Comparison of ENCODE assay signal across 24 mouse cellular contexts in the genomic region with DNA sequence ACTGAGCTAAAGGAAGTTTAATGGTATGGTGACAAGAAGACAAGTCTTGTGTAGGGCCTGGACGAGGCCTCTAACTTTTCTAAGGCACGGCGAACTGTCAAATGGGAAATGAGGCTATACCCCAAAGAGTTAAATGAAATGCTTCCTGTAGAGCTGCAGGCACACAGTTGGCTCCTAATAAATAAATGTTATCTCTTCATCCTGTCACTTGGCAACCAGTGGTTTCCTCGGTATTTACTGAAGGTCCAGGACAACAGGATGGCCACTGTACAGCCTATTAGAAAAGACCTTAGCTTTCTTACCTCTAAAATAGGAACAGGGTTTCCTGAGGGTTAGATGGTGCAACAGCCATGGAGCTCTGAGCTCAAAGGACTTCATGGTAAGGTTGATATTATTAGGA. TPM values are rescaled to one million over a fixed set of nuclear protein-coding genes. Genes with fewer than 3 reads are reported as not detected.
A peak's percentile ranks its signal among the peaks of the same experiment; 100 is the strongest.
DNase-seq lines count a peak whose midpoint lies in the region; ATAC-seq and TF ChIP-seq lines count a peak whose summit lies in the region.
"Had no signal": no experiment of that assay in that cellular context is flagged by ENCODE, and none has a peak within 500 bp of the region (broad histone marks: within the 10 kb centered on the region; RNA-seq: fewer than 3 reads in every experiment).

No protein-coding gene starts in this region.

- no peak for TF ChIP-seq CTCF in kidney, postnatal 0 days (IDR thresholded peaks at IDR 0.05; ENCODE audit: low read depth)
- no peak for TF ChIP-seq CTCF in lung, postnatal 0 days (IDR thresholded peaks at IDR 0.05)
- TF ChIP-seq CTCF in lung, adult 2 months (IDR thresholded peaks at IDR 0.05; ENCODE audit: insufficient read depth, low read length), result no peak

- no peaks in the 10 kb centered on the region for H3K27me3 ChIP-seq in forebrain, embryonic 11.5 days (ENCODE audit: control insufficient read depth, insufficient read depth, low read length)
- no peaks in the 10 kb centered on the region for H3K27me3 ChIP-seq in forebrain, embryonic 16.5 days (replicated peaks; ENCODE audit: control insufficient read depth, insufficient read depth, low read length)
- H3K27me3 ChIP-seq in kidney, postnatal 0 days (ENCODE audit: insufficient read depth, low read length), result no peaks in the 10 kb centered on the region
- no peaks in the 10 kb centered on the region for H3K27me3 ChIP-seq in lung, postnatal 0 days (replicated peaks; ENCODE audit: insufficient read depth, low read length)
- H3K27me3 ChIP-seq: embryonic facial prominence, embryonic 15.5 days; forebrain, embryonic 15.5 days; lung, embryonic 15.5 days; Patski had no signal

- no peaks in the 10 kb centered on the region for H3K9me3 ChIP-seq in forebrain, embryonic 11.5 days (ENCODE audit: control insufficient read depth, low read length)
- no peaks in the 10 kb centered on the region for H3K9me3 ChIP-seq in forebrain, embryonic 16.5 days (ENCODE audit: control insufficient read depth, low read length)
- no peaks in the 10 kb centered on the region for H3K9me3 ChIP-seq in kidney, postnatal 0 days (replicated peaks; ENCODE audit: low read length)
- H3K9me3 ChIP-seq in lung, postnatal 0 days (ENCODE audit: low read length), result no peaks in the 10 kb centered on the region
- H3K9me3 ChIP-seq: embryonic facial prominence, embryonic 15.5 days; forebrain, embryonic 15.5 days; lung, embryonic 15.5 days had no signal

- H3K36me3 ChIP-seq in forebrain, embryonic 11.5 days (ENCODE audit: control insufficient read depth, insufficient read depth, low read length), result no peaks in the 10 kb centered on the region
- H3K36me3 ChIP-seq in forebrain, embryonic 16.5 days (ENCODE audit: control insufficient read depth, insufficient read depth), result no peaks in the 10 kb centered on the region
- no peaks in the 10 kb centered on the region for H3K36me3 ChIP-seq in kidney, postnatal 0 days (ENCODE audit: insufficient read depth, low read length)
- H3K36me3 ChIP-seq in lung, postnatal 0 days (ENCODE audit: insufficient read depth, low read length), result no peaks in the 10 kb centered on the region
- H3K36me3 ChIP-seq: embryonic facial prominence, embryonic 15.5 days; forebrain, embryonic 15.5 days; lung, embryonic 15.5 days had no signal

- H3K4me1 ChIP-seq in forebrain, embryonic 11.5 days (replicated peaks; ENCODE audit: control insufficient read depth, insufficient read depth, low read length), result peaks cover 1% of the 10 kb centered on the region
- H3K4me1 ChIP-seq in forebrain, embryonic 16.5 days (replicated peaks; ENCODE audit: control insufficient read depth, insufficient read depth, low read length), result peaks cover 5% of the 10 kb centered on the region
- peaks cover 58% of the 10 kb centered on the region for H3K4me1 ChIP-seq in kidney, postnatal 0 days (replicated peaks; ENCODE audit: insufficient read depth, low read length)
- peaks cover 52% of the 10 kb centered on the region; the same call in 1 of the 2 replicates for H3K4me1 ChIP-seq in lung, postnatal 0 days (ENCODE audit: insufficient read depth, low read depth, low read length)
- peaks cover 37% of the 10 kb centered on the region for H3K4me1 ChIP-seq in lung, adult 2 months (ENCODE audit: control insufficient read depth, insufficient read depth, low read length)

- 83% methylated on average over 4 of the region's 4 CpGs for WGBS in forebrain, embryonic 11.5 days
- 83% methylated on average over 4 of the region's 4 CpGs for WGBS in forebrain, embryonic 16.5 days
- WGBS in kidney, postnatal 0 days, result 55% methylated on average over 4 of the region's 4 CpGs
- 46% methylated on average over 4 of the region's 4 CpGs for WGBS in lung, postnatal 0 days
- WGBS in lung, adult 2 months, result 45% methylated on average over 4 of the region's 4 CpGs

- H3K4me3 ChIP-seq in forebrain, embryonic 11.5 days (ENCODE audit: low read depth, low read length), result no peak overlapping the region
- H3K4me3 ChIP-seq in forebrain, embryonic 16.5 days (replicated peaks; ENCODE audit: low read length), result no peak overlapping the region
- no peak overlapping the region for H3K4me3 ChIP-seq in kidney, postnatal 0 days (replicated peaks; ENCODE audit: low read depth, low read length)
- H3K4me3 ChIP-seq in lung, postnatal 0 days (ENCODE audit: low read depth, low read length), result no peak overlapping the region
- no peak overlapping the region for H3K4me3 ChIP-seq in lung, adult 2 months (replicated peaks; ENCODE audit: extremely low read depth, low read depth, low read length)
- H3K4me3 ChIP-seq: embryonic facial prominence, embryonic 15.5 days; forebrain, embryonic 15.5 days; lung, embryonic 15.5 days; myocyte had no signal

- peak; percentile 16 for DNase-seq in forebrain, embryonic 11.5 days (ENCODE audit: low spot score)
- DNase-seq in kidney, postnatal 0 days (ENCODE audit: low spot score), result peak; percentile 65
- no peak for DNase-seq in kidney, adult 18-20 months
- DNase-seq in lung, postnatal 0 days (ENCODE audit: low spot score), result peak; percentile 66
- DNase-seq in lung, adult 2 months, result no peak
- peak; percentile 62 for DNase-seq in lung, postnatal 36 days
- DNase-seq: adrenal gland, postnatal 25 days; cerebellum, adult 11 months; cerebellum, adult 9-11 months; gastrocnemius, postnatal 25 days; heart, postnatal 36 days; kidney, adult 8-10 months; right cerebral cortex, postnatal 4 days; thymus, postnatal 14 days had no signal

- TF ChIP-seq EP300 in lung, postnatal 0 days (IDR thresholded peaks at IDR 0.05), result peak; percentile 60; the same call in 1 of the 2 replicates

- no peak overlapping the region for H3K9ac ChIP-seq in forebrain, embryonic 11.5 days (ENCODE audit: low read length)
- no peak overlapping the region for H3K9ac ChIP-seq in forebrain, embryonic 16.5 days (replicated peaks; ENCODE audit: low read depth, low read length)
- no peak overlapping the region for H3K9ac ChIP-seq in kidney, postnatal 0 days (ENCODE audit: low read depth, low read length)
- H3K9ac ChIP-seq in lung, postnatal 0 days (replicated peaks; ENCODE audit: low read depth), result no peak overlapping the region
- H3K9ac ChIP-seq: embryonic facial prominence, embryonic 15.5 days; forebrain, embryonic 15.5 days; hindbrain, embryonic 14.5 days; lung, embryonic 15.5 days had no signal

- no peak overlapping the region for H3K4me2 ChIP-seq in forebrain, embryonic 11.5 days (ENCODE audit: low read depth, low read length, severe bottlenecking)
- H3K4me2 ChIP-seq in forebrain, embryonic 16.5 days (ENCODE audit: low read length), result no peak overlapping the region
- H3K4me2 ChIP-seq in kidney, postnatal 0 days (ENCODE audit: low read length), result no peak overlapping the region
- H3K4me2 ChIP-seq in lung, postnatal 0 days (replicated peaks; ENCODE audit: low read depth, low read length), result no peak overlapping the region
- H3K4me2 ChIP-seq: embryonic facial prominence, embryonic 15.5 days; forebrain, embryonic 15.5 days; hindbrain, embryonic 14.5 days; liver, embryonic 11.5 days; lung, embryonic 15.5 days had no signal

- no peak overlapping the region for H3K27ac ChIP-seq in forebrain, embryonic 11.5 days (ENCODE audit: low read depth, low read length)
- no peak overlapping the region for H3K27ac ChIP-seq in forebrain, embryonic 16.5 days (ENCODE audit: low read length)
- no peak overlapping the region for H3K27ac ChIP-seq in kidney, postnatal 0 days
- no peak overlapping the region for H3K27ac ChIP-seq in lung, postnatal 0 days (ENCODE audit: low read length)
- H3K27ac ChIP-seq: embryonic facial prominence, embryonic 15.5 days; forebrain, embryonic 15.5 days; hindbrain, embryonic 14.5 days; lung, embryonic 15.5 days had no signal

- TF ChIP-seq POLR2A in lung, adult 2 months (IDR thresholded peaks at IDR 0.05; ENCODE audit: borderline replicate concordance, extremely low read depth, low read depth, low read length), result no peak

- ATAC-seq in forebrain, embryonic 11.5 days (replicated peaks; ENCODE audit: low FRiP score), result no peak
- no peak for ATAC-seq in forebrain, embryonic 16.5 days
- no peak for ATAC-seq in kidney, postnatal 0 days (replicated peaks; ENCODE audit: low FRiP score, low read depth)
- peak; percentile 43; the same call in 1 of the 2 replicates for ATAC-seq in lung, postnatal 0 days
- ATAC-seq: forebrain, embryonic 15.5 days; inflammation-experienced regulatory T-cells, adult 6 months; midbrain, embryonic 16.5 days; Patski had no signal

RNA-seq across cellular contexts. Expression of gene Apbb2, which starts 6.7 kb away (rescaled TPM):
- 35.1 and 35.3 TPM in 2 replicates for polyA plus RNA-seq in forebrain, embryonic 11.5 days (2014; fragmentation: Nextera tagmentation; extraction: Ambion mirVana)
- 92.2 and 99.1 TPM in 2 replicates for polyA plus RNA-seq in forebrain, embryonic 16.5 days (2015; fragmentation: Nextera tagmentation; extraction: Ambion mirVana)
- 47.0 and 52.7 TPM in 2 replicates for polyA plus RNA-seq in kidney, postnatal 0 days (2015; fragmentation: Nextera tagmentation; extraction: Ambion mirVana)
- 48.9 and 50.4 TPM in 2 replicates for polyA plus RNA-seq in lung, postnatal 0 days (2015; fragmentation: Nextera tagmentation; extraction: Ambion mirVana)
- 11.7 and 24.6 TPM in 2 replicates for polyA plus RNA-seq in lung, adult 2 months (2012; rRNA removed)

Comparison
In these comparisons a context has a peak if more than half of its experiments do, and no peak if none do; other contexts are left out.
1. DNase-seq: peak in forebrain, embryonic 11.5 days (single experiment), kidney, postnatal 0 days (single experiment), lung, postnatal 0 days (single experiment) and lung, postnatal 36 days (single experiment); none in kidney, adult 18-20 months (single experiment) and lung, adult 2 months (single experiment).